Mouse (Mus musculus) frontal cortex, postnatal 10 days (tissue): ENCODE measurements at regions not wholly inside any gene's neighbourhood (a gene's known extent, or its start where the extent isn't known, plus 50 kb on each side); places are given as distances from the start of the nearest gene placed in this dataset.

ENCODE experiments used
- DNase-seq, 2 experiments: peaks; one replicate each; pipeline ENCODE4 v3.0.0; 2022; ENCODE audit warnings: low spot score in 2 of 2, mixed read lengths in 1 of 2

GRCm38 (mm10) chr1:33044388-33044787 is 497.3 kb upstream of the Gm5415 start:
- no peak for DNase-seq

GRCm38 (mm10) chr1:33042424-33042823 is 495.3 kb upstream of the Gm5415 start:
- DNase-seq: no peak

GRCm38 (mm10) chr1:33040740-33041139 is 493.6 kb upstream of the Gm5415 start:
- no peak for DNase-seq

- DNase-seq: no peak
Measured at GRCm38 (mm10) chr1:33031991-33032390, 484.9 kb upstream of the Gm5415 start.

GRCm38 (mm10) chr1:33026683-33027415 is 479.8 kb upstream of the Gm5415 start:
- DNase-seq: no peak

GRCm38 (mm10) chr1:33025379-33025778 is 478.3 kb upstream of the Gm5415 start:
- no peak for DNase-seq

- DNase-seq: no peak
Measured at GRCm38 (mm10) chr1:33022852-33023251, 475.8 kb upstream of the Gm5415 start.

- no peak for DNase-seq
Measured at GRCm38 (mm10) chr1:33003992-33004391, 456.9 kb upstream of the Gm5415 start.

GRCm38 (mm10) chr1:32964957-32965356 is 417.9 kb upstream of the Gm5415 start:
- DNase-seq: no peak

GRCm38 (mm10) chr1:32959316-32959715 is 412.2 kb upstream of the Gm5415 start:
- no peak for DNase-seq

GRCm38 (mm10) chr1:32946254-32946653 is 399.2 kb upstream of the Gm5415 start:
- DNase-seq: no peak

- no peak for DNase-seq
Measured at GRCm38 (mm10) chr1:32930381-32930780, 383.3 kb upstream of the Gm5415 start.

- DNase-seq: no peak
Measured at GRCm38 (mm10) chr1:32902437-32902836, 355.3 kb upstream of the Gm5415 start.

GRCm38 (mm10) chr1:32887728-32888127 is 340.6 kb upstream of the Gm5415 start:
- no peak for DNase-seq

- DNase-seq: peak in 1 of 2 experiments; percentile 4
Measured at GRCm38 (mm10) chr1:32872920-32873319, 325.8 kb upstream of the Gm5415 start.

- DNase-seq: no peak
Measured at GRCm38 (mm10) chr1:32866111-32866510, 319.0 kb upstream of the Gm5415 start.

- no peak for DNase-seq
Measured at GRCm38 (mm10) chr1:32858040-32858439, 310.9 kb upstream of the Gm5415 start.
